Mouse (Mus musculus) cerebellum, postnatal 10 days (tissue): ENCODE results near the gene Rd3.

Source experiments
- DNase-seq, 2 experiments: peaks; one replicate each; pipeline ENCODE4 v3.0.0; 2021; ENCODE audit warnings: mixed read lengths in 2 of 2

Gene Rd3

DNA sequence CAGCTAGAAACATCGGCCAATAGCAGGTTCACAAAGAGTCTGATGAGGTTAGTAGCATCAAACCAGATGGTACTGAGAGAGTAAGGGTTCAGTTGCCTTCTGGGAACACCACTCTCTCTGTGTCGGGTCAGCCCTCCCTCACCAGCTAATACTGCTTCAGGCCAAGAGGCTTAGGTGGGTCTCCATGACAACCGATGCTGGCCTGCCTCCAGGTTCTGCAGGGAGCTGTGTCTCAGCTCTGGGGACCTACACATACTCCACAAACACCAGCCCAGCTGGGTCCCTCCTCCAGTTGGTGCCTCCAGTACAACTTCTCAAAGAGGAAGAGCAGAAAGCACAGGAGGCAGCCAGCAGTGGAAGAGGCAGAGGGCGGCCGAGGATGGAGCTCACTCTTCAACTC is at the start of gene Rd3:
Gene Rd3, plus strand, starts transcription at position 184 of the 400 bp plus-strand sequence.
- DNase-seq: peak; percentile 83 to 84

DNA sequence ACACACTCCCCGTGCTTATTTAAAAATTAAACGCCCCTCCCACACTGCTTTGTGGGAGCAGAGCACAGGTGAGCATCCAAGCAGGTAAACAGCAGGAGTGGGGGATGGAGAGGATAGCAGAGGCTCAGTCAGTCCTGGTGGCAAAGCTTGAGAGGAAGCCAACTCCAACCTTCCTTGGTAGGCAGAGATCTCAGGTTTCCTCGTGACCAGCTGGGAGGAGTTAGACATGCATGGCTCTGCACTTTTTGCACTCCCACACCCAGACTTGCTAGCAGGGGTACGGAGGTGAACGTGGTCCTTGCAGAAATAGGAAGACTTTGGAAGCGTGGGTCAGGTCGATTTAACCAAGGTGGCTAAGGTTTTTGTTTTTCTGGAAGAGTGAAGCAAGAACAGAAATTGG is 48.8 kb upstream of the Rd3 start:
- no peak for DNase-seq

GRCm38 (mm10) chr1:191929065-191929464 is 48.1 kb upstream of the Rd3 start:
- no peak for DNase-seq

- DNase-seq: peak in 1 of 2 experiments; percentile 22
Measured at GRCm38 (mm10) chr1:191929897-191930524, 47.2 kb upstream of the Rd3 start.

DNA sequence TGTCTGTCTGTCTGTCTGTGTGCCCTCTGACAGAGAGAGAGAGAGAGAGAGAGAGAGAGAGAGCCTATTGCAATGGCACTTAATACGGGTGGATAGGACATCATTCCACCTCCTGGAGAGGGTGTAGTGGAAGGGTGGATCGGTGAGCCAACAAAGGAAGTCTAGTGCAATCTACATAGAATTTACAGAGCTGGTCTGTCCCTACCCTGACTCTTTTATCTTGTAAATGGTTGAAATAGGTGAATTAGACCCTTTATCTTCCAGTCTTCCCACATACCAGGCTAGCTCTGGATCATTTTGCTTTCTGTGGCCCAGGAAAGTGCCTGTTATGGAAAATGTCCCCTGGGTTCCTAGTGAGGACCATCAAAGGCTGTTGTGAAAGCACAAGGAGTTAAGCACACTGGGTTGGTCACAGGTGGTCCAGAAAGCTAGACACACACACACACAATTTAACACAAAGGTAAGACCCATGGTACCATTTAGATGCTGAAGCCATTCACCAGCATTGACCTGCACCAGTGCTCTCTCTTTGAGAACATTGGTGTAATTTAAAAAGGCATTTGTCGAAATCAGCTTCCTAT is 46.6 kb upstream of the Rd3 start:
- DNase-seq: no peak

DNA sequence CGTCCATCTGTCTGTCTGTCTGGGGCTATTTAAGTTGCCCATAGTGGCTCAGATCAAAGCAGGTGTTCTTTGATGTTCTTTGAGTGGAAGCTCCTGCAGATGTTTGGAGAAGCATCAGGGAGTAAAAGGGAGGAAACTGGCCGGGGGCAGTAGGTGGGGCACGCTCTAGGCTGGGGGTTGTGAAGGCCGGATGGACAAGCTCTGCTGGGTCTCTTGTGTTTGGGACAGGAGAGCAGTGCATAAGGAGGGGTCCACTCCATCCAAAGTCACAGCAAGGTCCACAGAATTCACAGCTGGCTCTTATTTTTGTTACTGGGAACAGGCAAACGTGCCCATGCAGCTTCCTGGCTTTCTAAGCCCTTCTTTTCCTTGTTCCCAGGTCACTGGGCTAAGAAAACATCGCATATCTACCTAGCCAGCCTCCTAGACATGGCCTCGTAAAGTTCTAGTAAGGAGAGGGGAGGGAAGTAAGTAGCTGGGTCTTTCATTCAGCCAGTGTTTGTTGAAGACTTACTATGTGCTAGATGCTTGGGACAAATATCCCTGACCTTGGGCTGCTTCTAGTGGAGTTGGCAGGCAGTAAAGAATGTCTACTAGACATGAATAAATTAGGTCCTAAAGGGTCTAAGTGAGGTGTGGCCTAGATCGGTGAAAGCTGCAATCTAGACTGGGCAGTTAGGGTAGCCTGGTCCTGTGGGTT is 44.7 kb upstream of the Rd3 start:
- DNase-seq: no peak

- no peak for DNase-seq
Measured at GRCm38 (mm10) chr1:191932986-191933632, 44.1 kb upstream of the Rd3 start.

- no peak for DNase-seq
Measured at GRCm38 (mm10) chr1:191943638-191944037, 33.5 kb upstream of the Rd3 start.

- DNase-seq: no peak
Measured at GRCm38 (mm10) chr1:191945341-191945740, 31.8 kb upstream of the Rd3 start.

DNA sequence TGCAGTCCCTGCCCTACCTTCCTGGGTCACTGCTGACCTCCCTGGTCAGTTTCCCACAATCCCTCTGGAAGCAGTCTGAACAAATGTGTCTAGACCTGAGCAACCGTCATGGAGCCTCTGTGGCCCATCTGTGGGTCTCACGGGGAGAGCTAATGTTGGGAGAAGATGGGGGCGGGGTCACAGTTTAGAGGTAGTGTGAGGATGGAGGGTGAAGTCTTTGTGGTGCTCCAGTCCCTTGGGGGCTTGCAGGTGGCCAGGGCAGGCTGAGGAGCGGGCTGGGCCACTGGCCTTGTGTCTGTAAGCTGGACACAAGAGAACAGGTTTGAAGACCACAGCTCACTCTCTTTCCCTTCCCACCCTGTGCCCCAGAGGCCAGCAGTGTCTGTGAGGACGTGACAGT is 31.4 kb upstream of the Rd3 start:
- DNase-seq: no peak

GRCm38 (mm10) chr1:191946261-191946660 is 30.9 kb upstream of the Rd3 start:
- DNase-seq: no peak

DNA sequence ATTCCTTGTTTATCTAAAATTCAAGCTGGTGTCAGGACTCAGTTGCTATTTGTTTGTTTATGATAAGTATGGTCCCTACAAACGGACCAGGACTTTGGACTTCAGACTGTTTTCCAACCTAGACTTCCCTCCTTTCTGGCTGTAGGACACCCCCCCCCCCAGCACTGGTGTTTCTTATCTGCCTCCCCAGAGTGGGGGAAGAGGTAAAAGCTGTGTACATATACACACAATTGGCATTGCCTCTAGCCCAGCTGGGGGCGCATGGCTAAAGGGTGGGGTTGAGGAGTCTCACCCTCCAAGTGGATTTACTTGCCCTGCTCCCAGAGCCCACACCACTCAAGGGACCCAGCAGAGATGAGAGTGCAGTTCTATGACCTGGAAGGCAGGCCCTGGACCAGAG is 30.3 kb upstream of the Rd3 start:
- no peak for DNase-seq

DNA sequence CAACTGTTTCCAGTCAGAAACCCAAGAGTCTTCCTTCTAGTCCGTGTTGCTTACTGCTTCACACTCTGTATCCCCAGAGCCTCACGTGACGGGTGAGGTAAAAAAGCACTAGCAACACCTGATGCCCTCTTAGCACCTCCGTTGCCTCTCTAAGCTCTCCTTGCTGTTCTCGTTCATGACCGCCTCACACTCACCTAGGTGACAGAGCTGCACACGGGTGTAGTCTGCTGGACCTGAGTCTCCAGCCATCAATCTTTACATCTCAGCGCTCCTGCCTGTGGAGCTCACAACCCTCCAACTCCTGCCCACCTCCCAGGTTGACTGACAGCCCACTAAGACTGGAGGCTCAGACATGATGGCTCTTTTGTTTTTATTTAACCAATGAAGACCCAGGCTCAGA is 29.4 kb upstream of the Rd3 start:
- DNase-seq: no peak

GRCm38 (mm10) chr1:191948600-191948999 is 28.6 kb upstream of the Rd3 start:
- DNase-seq: no peak

DNA sequence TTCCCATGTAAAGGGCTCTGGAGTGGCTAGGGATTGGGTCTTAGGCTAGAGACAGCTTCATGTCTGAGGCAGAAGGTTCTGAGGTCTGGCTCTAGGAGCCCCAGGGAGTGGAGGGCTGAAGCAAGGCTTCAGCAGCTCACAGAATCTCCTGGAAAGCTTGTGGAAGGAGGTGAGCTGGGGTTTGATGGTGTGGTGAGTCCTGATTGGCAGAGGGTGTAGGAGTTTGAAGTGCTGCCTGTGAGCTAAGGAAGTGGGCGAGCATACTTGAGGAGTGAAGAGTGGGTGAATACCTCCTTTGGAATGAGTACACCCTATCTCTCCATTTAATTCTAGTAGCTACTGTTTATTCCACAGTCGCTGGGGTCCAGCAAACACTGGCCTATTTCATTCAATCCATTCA is 26.6 kb upstream of the Rd3 start:
- no peak for DNase-seq

DNA sequence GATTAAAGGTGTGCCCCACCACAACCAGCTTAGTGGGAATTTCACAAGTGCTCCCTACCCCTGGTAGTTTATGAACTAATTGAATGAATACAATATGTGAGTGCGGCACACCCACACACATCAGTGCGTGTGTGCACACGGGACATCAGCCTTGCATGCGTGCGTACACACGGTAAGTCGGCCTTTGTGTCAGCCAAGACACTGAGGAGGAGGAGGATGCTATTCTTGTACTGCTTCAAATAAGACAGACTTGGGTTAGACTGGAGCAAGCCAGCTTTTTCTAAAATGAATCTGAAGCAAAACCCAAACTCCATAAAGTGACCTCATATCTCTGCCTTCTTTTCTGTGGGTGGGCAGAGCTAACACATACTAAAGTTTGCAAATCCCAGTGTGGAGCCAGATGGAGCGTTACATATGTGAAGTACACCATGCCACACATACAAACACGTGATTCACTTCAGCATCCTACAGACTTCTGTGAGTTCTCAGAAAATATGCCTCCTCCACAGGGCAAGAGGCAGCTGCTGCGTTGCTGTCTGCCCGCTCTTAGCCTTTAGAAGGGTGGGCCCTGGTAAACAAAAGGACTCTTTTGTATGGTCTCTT is 24.3 kb upstream of the Rd3 start:
- no peak for DNase-seq

- no peak for DNase-seq
Measured at GRCm38 (mm10) chr1:191955101-191955500, 22.1 kb upstream of the Rd3 start.

DNA sequence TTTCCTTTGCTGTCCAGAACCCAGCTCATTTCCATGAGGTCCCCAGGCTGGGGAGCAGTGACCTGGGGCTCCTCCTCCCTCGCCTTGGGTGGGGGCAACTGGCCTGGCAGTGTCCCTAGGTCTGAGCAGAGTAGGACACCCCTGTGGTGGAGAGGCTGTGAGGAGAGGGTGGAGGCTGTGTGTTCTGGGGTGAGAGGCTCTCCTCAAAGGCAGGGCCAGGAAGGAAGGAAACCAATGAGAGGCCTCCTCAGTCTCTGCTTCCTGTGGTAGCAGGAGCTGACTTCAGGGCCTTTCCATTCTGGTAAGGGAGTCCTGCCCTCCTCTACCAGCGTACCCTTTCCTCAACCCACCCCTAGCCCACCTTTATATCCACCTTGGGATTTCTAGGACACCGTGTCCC is 20.9 kb upstream of the Rd3 start:
- DNase-seq: no peak

DNA sequence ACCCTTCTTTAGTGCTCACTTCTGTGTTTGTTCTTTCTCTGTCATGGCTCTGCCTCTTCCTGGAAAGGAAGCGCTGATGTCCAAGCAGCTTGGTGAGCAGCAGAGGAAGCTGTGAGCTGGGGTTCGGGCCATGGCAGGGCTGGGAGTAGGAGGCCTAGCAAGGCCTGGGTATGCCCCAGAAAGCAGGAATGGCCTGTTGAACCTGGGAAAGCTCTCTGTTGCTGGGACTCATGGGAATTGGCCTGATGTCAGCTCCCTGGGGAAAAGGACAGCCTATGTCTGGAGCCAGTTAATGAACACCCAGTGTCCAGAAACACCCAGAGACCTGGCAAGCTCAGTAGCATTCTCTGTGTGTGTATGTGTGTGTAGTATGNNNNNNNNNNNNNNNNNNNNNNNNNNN is 20.3 kb upstream of the Rd3 start:
- DNase-seq: peak; percentile 39 to 43

- DNase-seq: peak; percentile 54 to 60
Measured at GRCm38 (mm10) chr1:191957321-191957720, 19.8 kb upstream of the Rd3 start.

- DNase-seq: no peak
Measured at GRCm38 (mm10) chr1:191960946-191961345, 16.2 kb upstream of the Rd3 start.

- no peak for DNase-seq
Measured at GRCm38 (mm10) chr1:191963413-191963812, 13.8 kb upstream of the Rd3 start.
